Mouse (Mus musculus): ENCODE measurements around the gene Slit3.
A peak's percentile ranks its signal among the peaks of the same experiment; 100 is the strongest.

The Slit3 gene

GRCm38 (mm10) chr11:35120894-35121610, at the start of gene Slit3:
Gene Slit3 (plus strand): TSS chr11:35121224.
- DNase-seq (ENCODE audit: low read depth, low spot score) = peak; percentile 70

GRCm38 (mm10) chr11:35071451-35071850, 49.6 kb upstream of the Slit3 start:
- no peak for DNase-seq (ENCODE audit: low read depth, low spot score)

- DNase-seq (ENCODE audit: low read depth, low spot score) = no peak
Observed at GRCm38 (mm10) chr11:35075411-35075810, 45.6 kb upstream of the Slit3 start.

- no peak for DNase-seq (ENCODE audit: low read depth, low spot score)
Observed at GRCm38 (mm10) chr11:35080451-35081125, 40.4 kb upstream of the Slit3 start.

- DNase-seq (ENCODE audit: low read depth, low spot score) = no peak
Observed at GRCm38 (mm10) chr11:35082297-35082696, 38.7 kb upstream of the Slit3 start.

- no peak for DNase-seq (ENCODE audit: low read depth, low spot score)
Observed at GRCm38 (mm10) chr11:35083049-35083448, 38.0 kb upstream of the Slit3 start.

GRCm38 (mm10) chr11:35085351-35085750, 35.7 kb upstream of the Slit3 start:
- DNase-seq (ENCODE audit: low read depth, low spot score) = no peak

- no peak for DNase-seq (ENCODE audit: low read depth, low spot score)
Observed at GRCm38 (mm10) chr11:35086029-35086428, 35.0 kb upstream of the Slit3 start.

- DNase-seq (ENCODE audit: low read depth, low spot score) = no peak
Observed at GRCm38 (mm10) chr11:35087454-35087853, 33.6 kb upstream of the Slit3 start.

GRCm38 (mm10) chr11:35088136-35088535, 32.9 kb upstream of the Slit3 start:
- no peak for DNase-seq (ENCODE audit: low read depth, low spot score)

- DNase-seq (ENCODE audit: low read depth, low spot score) = no peak
Observed at GRCm38 (mm10) chr11:35090629-35091335, 30.2 kb upstream of the Slit3 start.

GRCm38 (mm10) chr11:35096538-35096937, 24.5 kb upstream of the Slit3 start:
- DNase-seq (ENCODE audit: low read depth, low spot score) = no peak

GRCm38 (mm10) chr11:35109781-35110180, 11.2 kb upstream of the Slit3 start:
- no peak for DNase-seq (ENCODE audit: low read depth, low spot score)

GRCm38 (mm10) chr11:35110784-35111183, 10.2 kb upstream of the Slit3 start:
- no peak for DNase-seq (ENCODE audit: low read depth, low spot score)

GRCm38 (mm10) chr11:35113290-35113689, 7.7 kb upstream of the Slit3 start:
- no peak for DNase-seq (ENCODE audit: low read depth, low spot score)

- no peak for DNase-seq (ENCODE audit: low read depth, low spot score)
Observed at GRCm38 (mm10) chr11:35116436-35116835, 4.6 kb upstream of the Slit3 start.

GRCm38 (mm10) chr11:35117871-35118270, 3.2 kb upstream of the Slit3 start:
- no peak for DNase-seq (ENCODE audit: low read depth, low spot score)

GRCm38 (mm10) chr11:35118731-35119130, 2.3 kb upstream of the Slit3 start:
- no peak for DNase-seq (ENCODE audit: low read depth, low spot score)

GRCm38 (mm10) chr11:35119360-35119759, 1.7 kb upstream of the Slit3 start:
- DNase-seq (ENCODE audit: low read depth, low spot score) = peak; percentile 76

- no peak for DNase-seq (ENCODE audit: low read depth, low spot score)
Observed at GRCm38 (mm10) chr11:35120076-35120475, 948 bp upstream of the Slit3 start.

- no peak for DNase-seq (ENCODE audit: low read depth, low spot score)
Observed at GRCm38 (mm10) chr11:35121611-35121959, 561 bp downstream of the Slit3 start.

GRCm38 (mm10) chr11:35122091-35122811, 1.2 kb downstream of the Slit3 start:
- no peak for DNase-seq (ENCODE audit: low read depth, low spot score)
